Mouse (Mus musculus) thymus, adult 2 months (tissue): ENCODE measurements around the gene Ube2j1.

Source experiments
- CTCF ChIP-seq: fragments of 200-500 bp; IDR thresholded peaks from 2 replicates; pipeline ENCODE4 v1.5.1; 2012; ENCODE audit warnings: mild to moderate bottlenecking, control low read depth, low read length, moderate library complexity, borderline replicate concordance; ENCODE audit not compliant: control insufficient read depth, poor library complexity, insufficient read depth; ENCODE audit errors: extremely low read depth
- POLR2A ChIP-seq: fragments of 200-500 bp; IDR thresholded peaks from 2 replicates; pipeline ENCODE4 v1.6.1; 2012; ENCODE audit warnings: mild to moderate bottlenecking, low read length, control low read depth, moderate library complexity; ENCODE audit not compliant: control insufficient read depth, poor library complexity, insufficient read depth; ENCODE audit errors: extremely low read depth

- TF ChIP-seq CTCF (no peak), POLR2A (no peak)
These were observed 49.6 kb upstream of the Ube2j1 start for GRCm38 (mm10) chr4:32981617-32982016.
